In the genomic region with DNA sequence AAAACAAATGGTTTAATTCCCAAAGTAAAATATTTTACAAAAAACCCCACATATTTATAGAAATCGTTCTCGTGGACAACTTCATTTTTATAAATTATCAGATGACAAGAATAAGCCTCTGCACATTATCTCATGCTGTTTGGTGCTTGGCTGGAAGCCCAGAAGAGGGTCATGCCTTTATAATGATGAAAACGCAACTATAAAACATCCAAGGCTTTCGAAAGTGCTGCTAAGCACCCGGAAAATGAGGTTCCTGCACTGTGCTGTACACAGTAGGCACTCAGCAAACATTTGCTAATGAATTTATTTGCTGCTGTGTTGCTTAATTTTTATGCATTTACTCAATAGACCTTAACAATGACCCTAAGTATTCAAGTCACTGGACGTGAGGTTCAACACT, we compare ENCODE assay signal across 14 mouse cellular contexts.
DNase-seq lines count a peak whose midpoint lies in the region; ATAC-seq and TF ChIP-seq lines count a peak whose summit lies in the region.
"Had no signal": no experiment of that assay in that cellular context is flagged by ENCODE, and none has a peak within 500 bp of the region (broad histone marks: within the 10 kb centered on the region; RNA-seq: fewer than 3 reads in every experiment).

No protein-coding gene starts in this region.

- H3K27me3 ChIP-seq in hindbrain, embryonic 16.5 days (replicated peaks; ENCODE audit: control insufficient read depth, insufficient read depth, low read length), result no peaks in the 10 kb centered on the region
- H3K27me3 ChIP-seq in hindbrain, embryonic 13.5 days, result no peaks in the 10 kb centered on the region
- H3K27me3 ChIP-seq in lung, embryonic 14.5 days (ENCODE audit: insufficient read depth, low read length), result no peaks in the 10 kb centered on the region
- H3K27me3 ChIP-seq: forebrain, embryonic 13.5 days had no signal

- H3K9me3 ChIP-seq in hindbrain, embryonic 16.5 days (ENCODE audit: control insufficient read depth, low read length), result no peaks in the 10 kb centered on the region
- H3K9me3 ChIP-seq in hindbrain, embryonic 13.5 days, result no peaks in the 10 kb centered on the region
- no peaks in the 10 kb centered on the region for H3K9me3 ChIP-seq in lung, embryonic 14.5 days (ENCODE audit: low read depth, low read length)
- H3K9me3 ChIP-seq: forebrain, embryonic 13.5 days had no signal

- DNase-seq in lung, embryonic 14.5 days, result peak; percentile 89
- DNase-seq in lung, postnatal 25 days (ENCODE audit: low spot score), result no peak
- peak; percentile 82 for DNase-seq in Muller cell, postnatal 12 days (ENCODE audit: inconsistent ontology term)
- peak; percentile 70 to 77 for DNase-seq in adrenal gland, postnatal 36 days
- no peak for DNase-seq in ovary, postnatal 14 days (ENCODE audit: low spot score)
- no peak for DNase-seq in testis, postnatal 14 days (ENCODE audit: low spot score)
- DNase-seq: embryo, embryonic 11 days; heart, postnatal 4 days; layer of hippocampus, postnatal 36 days had no signal

- WGBS in hindbrain, embryonic 16.5 days, result 37% methylated on average over 6 of the region's 6 CpGs
- WGBS in hindbrain, embryonic 13.5 days, result 55% methylated on average over 6 of the region's 6 CpGs
- 27% methylated on average over 6 of the region's 6 CpGs for WGBS in lung, embryonic 14.5 days

- no peak overlapping the region for H3K9ac ChIP-seq in hindbrain, embryonic 16.5 days (ENCODE audit: low read depth, low read length)
- H3K9ac ChIP-seq in hindbrain, embryonic 13.5 days, result no peak overlapping the region
- H3K9ac ChIP-seq in lung, embryonic 14.5 days, result no peak overlapping the region
- H3K9ac ChIP-seq: forebrain, embryonic 13.5 days had no signal

- no peak overlapping the region for H3K4me2 ChIP-seq in hindbrain, embryonic 16.5 days (ENCODE audit: low read length)
- no peak overlapping the region for H3K4me2 ChIP-seq in hindbrain, embryonic 13.5 days
- H3K4me2 ChIP-seq in lung, embryonic 14.5 days, result no peak overlapping the region
- H3K4me2 ChIP-seq: forebrain, embryonic 13.5 days; liver, embryonic 11.5 days had no signal

- no peaks in the 10 kb centered on the region for H3K36me3 ChIP-seq in hindbrain, embryonic 16.5 days (ENCODE audit: control insufficient read depth, insufficient read depth, low read length)
- H3K36me3 ChIP-seq in hindbrain, embryonic 13.5 days, result no peaks in the 10 kb centered on the region
- H3K36me3 ChIP-seq in lung, embryonic 14.5 days (ENCODE audit: insufficient read depth), result no peaks in the 10 kb centered on the region

- no peak overlapping the region for H3K27ac ChIP-seq in hindbrain, embryonic 16.5 days (ENCODE audit: low read depth, low read length)
- no peak overlapping the region for H3K27ac ChIP-seq in hindbrain, embryonic 13.5 days
- no peak overlapping the region for H3K27ac ChIP-seq in lung, embryonic 14.5 days (ENCODE audit: low read depth)
- H3K27ac ChIP-seq: forebrain, embryonic 13.5 days had no signal

- no peak for TF ChIP-seq CTCF in lung, embryonic 14.5 days (IDR thresholded peaks at IDR 0.05; ENCODE audit: low read depth)

- peak; percentile 52 for ATAC-seq in hindbrain, embryonic 16.5 days
- ATAC-seq in hindbrain, embryonic 13.5 days (ENCODE audit: low FRiP score), result no peak
- ATAC-seq in lung, embryonic 14.5 days (ENCODE audit: insufficient read depth), result peak; percentile 90; the same call in 1 of the 2 replicates
- ATAC-seq: CD4-positive, CD25-positive, alpha-beta regulatory T cell, adult 4 months; forebrain, embryonic 13.5 days had no signal

- no peak overlapping the region for H3K4me3 ChIP-seq in hindbrain, embryonic 16.5 days (ENCODE audit: low read length)
- H3K4me3 ChIP-seq in hindbrain, embryonic 13.5 days, result no peak overlapping the region
- no peak overlapping the region for H3K4me3 ChIP-seq in lung, embryonic 14.5 days (ENCODE audit: low read depth, low read length)
- H3K4me3 ChIP-seq: forebrain, embryonic 13.5 days had no signal

- H3K4me1 ChIP-seq in hindbrain, embryonic 16.5 days (ENCODE audit: control insufficient read depth, insufficient read depth, low read depth, low read length), result no peaks in the 10 kb centered on the region
- H3K4me1 ChIP-seq in hindbrain, embryonic 13.5 days (replicated peaks), result peaks cover 2% of the 10 kb centered on the region; the same call in 1 of the 2 replicates
- H3K4me1 ChIP-seq in lung, embryonic 14.5 days (ENCODE audit: insufficient read depth), result 0 out of 2 replicates have a peak, but pooled peaks cover 4% of the 10 kb centered on the region

Comparison
In these comparisons a context has a peak if more than half of its experiments do, and no peak if none do; other contexts are left out.
1. DNase-seq: peak in lung, embryonic 14.5 days (single experiment), Muller cell, postnatal 12 days (single experiment) and adrenal gland, postnatal 36 days (2 of 2); none in lung, postnatal 25 days (single experiment), ovary, postnatal 14 days (single experiment) and testis, postnatal 14 days (single experiment).